In the genomic region with DNA sequence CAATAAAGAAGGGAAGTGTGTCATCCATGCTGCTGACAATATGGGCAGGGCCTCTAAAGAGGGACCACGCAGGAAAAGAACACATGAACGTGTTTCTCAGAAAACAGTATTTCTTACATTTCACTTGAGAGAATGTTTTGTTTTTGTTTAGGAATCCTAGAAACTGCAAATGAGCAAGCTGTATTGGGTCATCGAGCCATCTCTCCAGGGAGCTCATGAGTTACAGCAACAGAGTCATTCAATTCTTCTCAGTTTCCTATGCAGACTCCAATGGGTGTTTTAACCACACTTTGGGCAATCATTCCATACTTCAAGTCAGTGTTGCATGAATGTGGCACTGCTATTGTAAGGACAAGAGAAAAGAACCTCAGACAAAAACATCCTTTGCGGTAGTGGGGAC, we compare ENCODE assay signal across 10 mouse cellular contexts.
"Had no signal": no experiment of that assay in that cellular context is flagged by ENCODE, and none has a peak within 500 bp of the region (broad histone marks: within the 10 kb centered on the region; RNA-seq: fewer than 3 reads in every experiment).

No protein-coding gene starts in this region.

- DNase-seq: kidney, postnatal 14 days; kidney, postnatal 4 days; left cerebral cortex, postnatal 4 days; liver, postnatal 0 days; lung, embryonic 14.5 days; right cerebral cortex, adult 18-20 months; right cerebral cortex, postnatal 25 days; thymus, adult 18-20 months; thymus, postnatal 14 days; thymus, postnatal 4 days had no signal
